Mouse (Mus musculus) E14TG2a.4 (cell line): ENCODE measurements around the gene Foxp1.

Source experiments
- CTCF ChIP-seq: conservative IDR thresholded peaks from 2 replicates; pipeline ENCODE4 v1.5.1; 2014; ENCODE audit warnings: low read length
- POU5F1 ChIP-seq: IDR thresholded peaks from 2 replicates; pipeline ENCODE4 v1.6.1; 2014; ENCODE audit warnings: low read length, borderline replicate concordance

DNA sequence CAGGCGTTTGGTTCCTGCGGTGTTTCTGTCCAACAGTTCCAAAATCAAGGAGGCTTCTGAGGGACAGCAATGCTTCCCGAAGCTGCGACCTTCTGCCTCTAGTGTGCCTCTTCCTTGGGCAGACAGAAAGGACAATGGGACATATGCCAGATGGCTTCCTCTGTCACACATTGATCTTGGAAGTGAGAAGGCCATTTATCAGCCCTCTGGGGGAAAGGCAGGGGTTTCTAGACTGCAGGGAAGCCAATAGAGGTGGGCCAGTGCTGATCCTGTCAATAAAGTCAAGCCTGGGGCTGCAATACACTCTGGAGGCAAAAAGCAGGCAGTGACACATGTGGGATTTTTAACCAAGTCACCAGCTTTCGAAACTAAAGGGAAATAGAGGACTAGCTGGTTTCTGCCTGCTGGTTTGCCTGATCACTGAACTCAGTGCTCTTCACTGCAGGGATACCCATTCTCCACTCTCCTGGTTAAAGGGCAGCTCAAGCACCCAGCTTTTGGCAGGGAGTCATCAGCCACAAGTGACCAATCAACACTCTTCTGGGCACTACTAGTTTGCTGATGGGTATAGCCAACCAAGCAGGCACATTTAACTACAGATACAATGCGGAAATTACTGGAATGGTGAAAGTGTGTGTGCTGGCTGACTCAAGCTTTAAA, 315.2 kb downstream of the Foxp1 start:
- TF ChIP-seq CTCF, result no peak
- no peak for TF ChIP-seq POU5F1
